Mouse (Mus musculus) thymus, postnatal 4 days (tissue): Measurements from ENCODE around the gene Wdr59.
A peak's percentile ranks its signal among the peaks of the same experiment; 100 is the strongest.

Experiments
- DNase-seq: peaks from one replicate; pipeline ENCODE4 v3.0.0; 2021

The Wdr59 gene

DNA sequence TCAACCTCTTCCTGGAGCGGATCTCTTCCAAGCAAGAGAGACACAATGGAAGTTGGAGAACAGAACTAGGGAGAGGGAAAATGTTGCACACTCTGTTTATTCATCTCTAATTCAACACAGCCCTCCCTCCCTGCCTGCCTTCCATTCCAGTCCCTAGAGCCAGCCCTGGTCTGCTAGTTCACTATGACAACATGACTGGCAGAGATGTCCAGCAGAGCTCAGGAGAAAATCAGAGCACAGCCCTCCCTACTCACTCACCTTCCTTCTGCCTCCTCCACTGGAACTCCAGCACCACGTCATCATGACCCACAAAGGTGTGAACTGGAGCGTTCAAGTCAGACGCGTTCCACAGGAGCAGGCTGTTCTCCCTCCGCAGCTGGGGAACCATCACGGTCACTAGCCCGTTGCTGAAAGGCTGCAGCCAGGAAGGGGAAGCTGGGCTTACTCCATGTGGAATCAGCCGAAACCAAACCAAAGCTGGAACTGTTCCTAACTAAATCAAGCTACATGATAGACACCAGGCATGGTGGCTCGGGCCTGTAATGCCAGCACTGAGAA, 31.8 kb downstream of the Wdr59 start:
- no peak for DNase-seq

DNA sequence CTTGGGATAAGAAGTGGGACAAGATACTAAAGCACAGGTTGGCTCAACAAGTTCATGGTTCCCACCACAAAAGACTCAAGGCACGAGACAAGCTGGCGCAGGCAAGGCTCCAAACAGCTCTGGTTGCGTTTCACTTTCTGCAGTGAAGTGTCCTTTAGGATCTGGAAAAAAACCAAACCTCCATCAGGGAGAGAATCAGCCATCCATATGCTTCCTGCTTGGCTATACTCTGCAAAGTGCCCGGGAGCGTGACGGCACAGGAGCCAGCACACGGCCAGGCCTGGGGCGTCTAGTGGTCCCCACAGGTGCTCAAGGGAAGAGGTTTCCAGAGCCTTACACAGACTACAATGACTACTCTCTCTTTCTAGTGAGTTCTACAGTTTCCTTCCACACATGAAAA, 41.2 kb downstream of the Wdr59 start:
- DNase-seq: no peak

DNA sequence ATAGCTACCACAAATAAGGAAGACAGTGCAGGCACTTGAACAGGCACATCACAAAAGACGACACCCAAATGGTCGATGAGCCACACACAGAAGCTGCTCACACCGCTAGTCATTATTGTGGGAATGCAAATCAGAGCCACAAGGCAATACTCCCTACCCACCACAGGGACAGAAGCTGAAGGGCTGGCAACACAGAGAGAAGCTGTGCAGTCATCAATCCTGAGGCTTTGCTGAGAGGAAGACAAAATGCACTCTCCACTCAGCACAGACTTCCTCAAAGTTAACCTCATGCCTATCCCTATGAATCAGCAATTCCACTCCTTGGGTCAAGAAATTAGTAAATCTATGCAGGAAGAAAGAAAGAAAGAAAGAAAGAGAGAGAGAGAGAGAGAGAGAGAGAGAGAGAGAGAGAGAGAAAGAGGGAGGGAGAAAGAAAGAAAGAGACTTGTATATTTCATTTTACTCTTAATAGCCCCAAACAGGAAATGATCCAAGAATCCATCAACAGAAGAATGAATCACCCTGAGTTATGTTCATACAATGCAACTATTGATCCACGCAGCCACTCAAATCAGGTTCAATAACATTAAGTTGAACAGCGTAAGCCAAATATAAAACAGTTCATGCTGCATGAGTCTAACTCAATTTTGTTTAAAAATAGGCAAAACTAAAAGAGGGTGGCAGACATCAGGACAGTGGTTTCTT, 44.0 kb downstream of the Wdr59 start:
- no peak for DNase-seq

DNA sequence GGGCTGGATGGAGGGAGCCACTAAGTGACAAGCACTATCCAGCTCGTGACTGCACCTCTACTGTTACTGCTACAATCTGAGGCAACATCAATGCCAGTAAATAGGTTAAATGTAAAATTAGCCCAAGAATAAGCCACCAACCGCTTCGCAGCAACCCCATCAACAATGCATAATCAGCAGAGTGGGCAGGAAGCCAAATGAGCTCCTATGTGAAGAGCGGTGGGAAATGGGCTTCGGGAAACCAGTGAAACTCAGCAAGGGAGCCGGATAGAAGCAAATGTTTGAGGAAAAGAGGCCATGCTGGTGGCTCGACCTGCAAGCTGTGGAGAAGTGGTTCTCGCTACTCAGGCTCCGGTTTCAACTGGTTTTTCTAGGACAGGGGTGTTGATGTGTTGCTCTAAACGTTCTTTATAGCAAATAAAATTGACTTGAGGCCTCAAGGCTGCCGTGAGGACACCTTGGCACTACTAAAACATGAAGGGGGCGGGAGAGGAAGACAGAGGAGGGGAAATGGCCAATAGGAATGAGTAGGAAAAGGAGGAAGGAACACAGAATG, 50.3 kb downstream of the Wdr59 start:
- no peak for DNase-seq

DNA sequence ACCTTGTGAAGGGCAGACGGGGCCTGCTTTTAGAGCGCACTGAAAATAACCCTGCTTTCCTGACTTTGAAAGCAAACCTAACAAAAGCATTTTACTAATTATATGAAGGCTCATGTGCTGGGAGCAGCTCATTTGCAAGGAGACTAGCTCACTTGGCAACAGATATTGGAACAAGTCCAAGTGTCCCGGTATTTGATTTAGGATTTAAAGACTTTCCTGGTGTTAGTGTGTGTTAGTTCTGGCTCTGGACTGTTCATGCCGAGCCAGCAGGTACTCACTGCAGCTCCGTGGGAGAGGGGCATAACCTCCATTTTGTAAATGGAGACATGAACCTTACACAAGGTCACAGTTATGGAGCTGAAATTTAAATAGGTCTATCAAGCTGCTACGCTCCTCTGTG, 52.9 kb downstream of the Wdr59 start:
- DNase-seq: no peak

DNA sequence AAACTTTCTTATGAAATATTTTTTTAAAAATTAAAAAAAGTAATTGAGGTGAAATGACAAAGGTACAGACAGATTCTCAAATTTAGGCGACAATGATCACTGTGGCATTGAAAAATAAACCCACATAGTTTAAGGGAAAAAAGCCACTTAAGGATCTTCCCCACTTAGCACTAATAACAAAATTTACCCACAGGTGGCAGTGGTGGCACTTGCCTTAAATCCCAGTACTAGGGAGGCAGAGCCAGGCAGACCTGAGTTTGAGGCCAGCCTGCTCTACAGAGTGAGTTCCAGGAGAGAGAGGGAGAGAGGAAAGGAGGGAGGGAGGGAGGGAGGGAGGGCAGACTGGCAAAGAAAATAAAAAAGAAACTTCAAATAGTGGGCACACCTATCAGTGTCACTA, 56.6 kb downstream of the Wdr59 start:
- DNase-seq: peak; percentile 58

DNA sequence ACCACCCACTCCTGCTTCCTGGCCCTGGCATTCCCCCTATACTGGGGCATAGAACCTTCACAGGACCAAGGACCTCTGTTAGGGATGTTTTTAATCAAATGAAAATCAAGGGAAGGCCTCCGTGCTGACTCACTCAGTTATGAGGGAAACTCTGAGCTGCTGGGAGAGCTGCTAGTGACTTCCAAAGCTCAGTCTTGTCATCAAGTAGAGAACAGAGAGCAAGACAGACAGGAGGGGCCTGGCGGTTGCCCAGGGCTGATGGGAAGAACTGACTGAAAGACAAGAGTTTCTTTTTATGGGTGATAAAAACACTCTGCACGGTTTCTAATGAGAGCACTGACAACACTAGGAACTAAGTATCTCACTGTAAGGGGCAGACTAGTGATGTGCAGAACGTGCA, 57.4 kb downstream of the Wdr59 start:
- DNase-seq: no peak

DNA sequence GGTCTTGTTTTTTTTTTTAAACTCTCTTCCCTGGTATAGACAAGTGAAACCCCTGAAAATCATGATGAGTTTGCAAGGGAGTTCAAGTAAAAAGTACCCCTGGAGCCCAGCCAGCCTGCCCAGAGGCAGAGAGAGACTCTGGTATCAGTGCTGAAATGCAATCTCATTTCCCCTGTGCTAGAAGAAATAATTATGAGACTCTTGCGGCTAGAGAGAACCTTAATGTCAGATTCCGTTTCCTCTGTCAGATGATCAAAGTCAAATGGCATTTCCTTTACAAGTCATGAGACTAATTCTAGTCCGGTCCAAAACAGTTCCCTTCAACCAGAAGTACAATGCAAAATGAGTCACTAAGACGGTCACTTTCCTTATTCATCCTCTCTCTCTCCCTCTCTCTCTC, 72.2 kb downstream of the Wdr59 start:
- DNase-seq: no peak

DNA sequence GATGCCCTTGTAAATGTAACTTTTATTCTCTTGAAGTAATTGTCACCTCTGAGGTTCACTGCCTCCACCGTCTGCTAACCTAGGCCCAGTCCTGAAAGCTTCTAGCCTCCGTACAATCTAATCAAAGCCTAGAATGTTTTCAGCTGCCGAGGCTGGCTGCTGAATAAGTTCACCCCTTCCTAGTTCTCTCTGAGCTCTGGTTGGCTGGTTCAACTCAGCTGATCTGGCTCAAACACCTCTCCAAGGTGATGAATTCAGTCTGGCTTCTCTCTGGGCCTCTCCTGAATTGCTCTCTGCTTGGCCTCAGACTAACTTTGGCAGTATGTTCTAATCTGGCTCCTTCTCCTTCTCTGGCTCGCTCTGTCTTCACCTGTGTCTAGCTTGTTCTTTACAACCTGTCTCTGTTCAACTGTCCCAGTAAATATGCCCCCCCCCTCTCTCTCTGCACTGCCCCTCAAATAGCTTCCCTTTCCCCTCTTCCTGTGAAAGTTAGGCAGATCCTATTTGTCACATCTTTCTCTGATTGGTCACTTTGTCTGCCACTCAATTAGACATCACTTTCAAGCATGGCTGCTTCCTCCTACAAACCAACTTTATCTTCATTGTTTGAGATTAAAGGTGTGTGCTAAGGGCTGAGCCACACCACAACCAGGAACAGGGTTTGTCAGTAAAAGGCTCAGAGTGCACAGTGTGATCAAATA, 75.8 kb downstream of the Wdr59 start:
- no peak for DNase-seq

DNA sequence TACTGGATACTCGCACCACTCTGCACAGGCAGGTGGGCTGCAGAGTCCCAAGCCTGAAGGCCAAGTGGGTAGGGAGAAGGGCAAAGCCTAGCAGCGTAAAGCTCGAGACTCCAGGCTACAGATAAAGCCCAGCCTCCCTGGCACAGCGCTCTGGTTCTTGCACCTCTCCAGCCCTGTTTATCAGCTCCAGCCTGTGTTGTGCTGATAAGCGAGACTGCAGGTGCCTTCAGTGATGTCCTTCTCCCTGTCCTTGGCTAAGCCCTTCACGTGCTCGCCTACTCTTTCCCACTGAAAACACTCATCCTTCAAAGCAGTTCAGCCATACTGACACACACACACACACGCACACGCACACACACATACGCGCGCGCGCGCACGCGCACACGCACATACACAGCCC, 76.3 kb downstream of the Wdr59 start:
- no peak for DNase-seq

DNA sequence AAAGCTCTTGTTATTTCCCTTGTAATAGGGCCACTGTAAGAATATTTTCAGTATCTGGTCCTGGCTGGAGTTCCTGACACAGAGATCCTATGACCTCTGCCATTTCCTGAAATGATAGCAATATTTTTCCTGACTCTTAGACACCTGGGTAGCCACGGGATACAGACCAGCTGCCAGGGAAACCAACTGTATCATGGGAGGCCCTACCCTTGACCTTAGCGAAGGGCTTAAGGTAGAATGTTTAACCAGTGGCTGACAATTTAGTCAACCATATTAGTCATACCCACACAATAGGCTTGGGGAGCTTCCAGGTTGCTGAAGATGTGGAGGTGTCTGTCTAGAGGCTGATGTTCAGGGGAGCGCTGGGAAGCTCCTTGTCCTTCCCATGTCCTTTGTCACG, 77.6 kb downstream of the Wdr59 start:
- DNase-seq: no peak

DNA sequence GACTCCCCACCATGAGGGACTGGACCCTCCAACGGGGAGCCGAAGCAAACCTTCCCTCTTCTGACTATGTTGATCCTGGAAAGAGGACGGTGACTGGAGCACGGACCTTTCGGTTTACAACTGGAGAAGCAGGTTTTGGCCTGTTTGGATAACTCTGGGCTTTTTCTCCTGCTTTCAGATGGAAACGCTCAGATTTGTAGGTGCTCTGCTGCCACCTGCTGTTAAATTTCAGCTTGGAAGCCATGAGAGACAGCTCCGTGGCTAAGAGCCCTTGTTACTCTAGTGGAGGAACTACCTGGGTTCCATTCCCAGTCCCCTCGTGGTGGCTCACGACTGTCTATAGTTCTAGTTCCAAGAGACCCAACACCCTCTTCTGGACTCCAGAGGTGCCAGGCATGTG, 82.7 kb downstream of the Wdr59 start:
- peak; percentile 75 for DNase-seq

DNA sequence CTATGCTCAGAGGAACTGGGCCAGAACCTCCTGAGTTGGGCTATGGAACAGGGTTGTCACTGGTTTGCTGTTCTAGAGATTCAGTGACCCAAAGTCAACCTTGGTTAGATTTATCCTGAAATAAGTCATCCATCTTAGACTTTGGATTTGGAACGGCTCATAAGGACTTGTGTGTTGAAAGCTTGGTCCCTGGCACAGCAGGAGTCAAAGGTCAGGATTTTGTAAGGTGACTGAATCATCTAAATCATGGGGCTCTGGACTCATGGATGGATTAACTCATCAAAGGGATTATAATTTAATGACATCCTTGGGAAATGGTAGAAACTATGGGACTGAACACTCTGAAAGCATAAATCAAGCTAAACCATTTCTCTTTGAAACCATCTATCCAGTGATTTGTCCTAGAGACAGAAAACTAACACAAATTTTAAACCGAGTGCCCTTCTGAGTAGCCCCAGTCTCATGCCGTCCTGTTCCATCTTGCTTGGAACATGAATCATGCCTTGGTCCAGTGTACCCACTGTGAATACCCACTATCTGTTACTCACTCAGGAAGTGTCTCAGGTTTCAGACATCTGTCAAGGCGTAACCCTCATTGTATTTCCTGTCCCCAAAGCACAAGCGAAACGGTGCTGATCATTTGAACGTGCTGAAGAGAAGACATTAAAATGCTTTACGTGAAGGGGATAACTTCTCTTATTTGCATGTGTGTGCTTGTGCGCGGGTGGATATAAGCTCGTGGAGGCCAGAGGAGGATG, 86.6 kb downstream of the Wdr59 start:
- DNase-seq: peak; percentile 25

DNA sequence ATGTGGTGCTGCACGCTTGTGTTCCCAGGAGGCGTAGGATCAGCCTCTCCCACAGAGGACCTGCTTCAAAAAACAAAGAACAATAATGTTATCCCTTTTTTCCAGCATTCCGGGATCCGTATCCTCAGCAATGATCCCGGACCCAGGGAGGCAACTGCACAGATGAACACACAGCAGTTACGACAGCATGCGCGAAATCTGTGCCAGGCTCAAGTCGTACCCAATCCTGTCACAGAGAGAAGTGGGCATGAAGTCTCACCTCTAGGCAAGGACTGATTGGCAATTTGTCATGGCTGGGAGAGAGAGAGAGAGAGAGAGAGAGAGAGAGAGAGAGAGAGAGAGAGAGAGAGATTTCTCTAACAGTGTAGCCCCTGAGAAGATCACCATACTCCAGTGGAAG, 97.2 kb downstream of the Wdr59 start:
- DNase-seq: no peak

DNA sequence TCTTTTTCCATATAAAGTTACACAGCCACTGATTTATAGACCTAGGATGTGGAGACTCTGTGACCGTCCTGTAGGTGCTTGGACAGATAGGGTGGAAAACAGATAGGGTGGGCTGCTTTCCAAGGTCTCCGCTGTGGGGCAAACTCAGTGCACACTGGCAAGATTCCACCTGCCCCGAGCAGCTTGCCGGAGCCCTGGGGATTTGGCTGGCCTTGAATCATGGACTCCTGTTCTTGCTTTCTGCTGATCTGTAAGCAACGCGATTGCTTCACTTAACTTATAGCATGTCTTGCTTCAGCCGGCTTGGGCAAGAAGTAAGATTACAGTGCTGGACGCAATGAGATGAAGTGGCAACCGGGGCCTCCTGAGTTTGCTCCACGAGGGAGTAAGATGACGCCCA, 97.7 kb downstream of the Wdr59 start:
- DNase-seq: no peak

DNA sequence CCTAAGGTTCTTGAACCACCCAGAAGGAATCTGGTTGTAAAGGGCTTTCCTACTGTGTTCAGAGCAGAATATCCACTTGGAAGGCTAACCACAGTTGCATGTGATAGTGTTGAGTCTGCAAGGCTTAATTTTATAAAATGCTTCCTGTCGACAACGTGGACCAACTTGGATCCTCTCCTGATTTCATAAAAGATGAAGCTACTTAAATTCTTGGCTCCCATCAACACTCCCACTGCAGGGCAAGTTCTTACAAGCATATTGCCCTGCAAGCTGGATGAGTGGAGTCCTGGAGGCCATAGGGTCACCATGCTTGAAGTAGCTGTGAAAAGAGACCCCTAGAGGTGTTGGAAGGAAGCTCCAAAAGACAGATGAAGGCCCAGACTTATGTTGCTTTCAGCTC, 99.3 kb downstream of the Wdr59 start:
- no peak for DNase-seq

DNA sequence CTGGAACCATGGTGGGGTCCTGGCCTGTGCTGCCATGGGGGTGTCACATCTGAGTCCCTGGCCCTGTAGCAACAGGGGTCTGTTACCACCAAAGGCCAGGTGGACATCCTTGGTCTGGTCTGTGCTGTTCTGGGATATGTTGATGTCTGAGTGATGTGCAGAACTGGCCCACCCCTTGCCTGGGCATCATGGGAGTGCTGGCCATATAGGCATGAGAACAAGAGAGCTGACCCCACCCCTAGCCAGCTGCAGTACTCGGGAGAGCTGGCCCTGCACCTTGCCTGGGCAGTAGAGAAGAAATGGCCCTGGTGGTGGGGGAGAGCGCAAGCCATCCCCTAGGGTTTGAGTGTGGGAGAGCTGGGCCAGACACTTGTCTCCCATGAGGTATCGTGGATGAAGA, 102.7 kb downstream of the Wdr59 start:
- no peak for DNase-seq

DNA sequence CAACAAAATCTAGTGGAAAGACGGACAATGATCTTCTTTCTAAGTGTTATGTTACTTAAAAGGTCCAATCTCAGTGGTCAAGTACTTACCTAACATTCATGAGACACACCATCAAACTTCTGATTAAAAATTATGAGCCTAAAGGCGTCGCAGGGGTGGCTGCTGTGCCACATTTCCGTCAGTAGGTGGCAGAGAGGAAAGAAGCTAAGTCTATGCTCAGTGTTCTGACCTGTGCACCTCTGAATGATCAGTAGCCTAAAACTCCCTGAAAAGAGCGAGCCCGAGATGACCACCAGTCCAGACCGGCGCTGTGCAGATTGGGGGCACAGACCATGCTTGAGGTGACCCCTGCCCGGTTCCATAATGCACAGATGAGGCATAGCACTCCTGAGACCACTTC, 103.3 kb downstream of the Wdr59 start:
- DNase-seq: peak; percentile 61

DNA sequence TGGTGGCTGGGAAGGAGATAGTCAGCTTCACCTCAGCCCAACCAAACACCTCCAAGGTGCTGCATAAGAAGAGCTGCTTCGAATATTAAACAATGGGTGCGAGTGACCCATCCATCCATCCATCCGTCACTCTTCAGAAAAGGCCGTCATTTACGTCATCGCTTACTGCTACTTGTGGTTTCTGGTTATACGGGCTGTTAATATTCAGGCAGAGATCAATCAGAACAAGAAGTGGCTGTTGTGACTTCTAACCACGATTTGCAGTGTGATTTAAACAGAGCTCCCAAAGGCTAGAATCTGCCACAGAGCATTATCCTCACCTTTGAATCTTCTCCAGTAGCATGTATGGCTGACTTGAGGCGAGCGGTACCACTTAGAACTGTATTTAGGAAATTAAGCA, 104.7 kb downstream of the Wdr59 start:
- DNase-seq: no peak

DNA sequence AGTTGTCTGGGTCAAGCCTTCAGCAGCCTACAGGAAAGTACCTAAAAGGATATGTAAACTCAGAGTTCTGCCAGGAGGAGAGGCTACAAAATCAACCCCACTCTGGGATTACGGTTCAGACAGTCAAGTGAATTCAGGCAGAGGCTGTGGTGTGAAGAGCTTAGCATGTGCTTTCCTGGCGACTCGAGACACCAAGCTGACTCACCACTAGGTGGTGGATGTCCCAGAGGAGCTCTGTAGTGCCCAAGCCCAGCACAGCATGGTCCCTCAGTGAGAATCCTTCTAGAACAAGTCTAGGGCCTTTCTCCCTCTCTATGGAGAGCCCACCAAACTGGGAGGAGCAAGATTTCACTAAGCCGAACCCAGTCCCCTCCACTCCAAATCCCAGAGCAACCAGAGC, 118.5 kb downstream of the Wdr59 start:
- peak; percentile 59 for DNase-seq
